Mouse (Mus musculus) kidney, postnatal 25 days (tissue): Measurements from ENCODE around the gene Rcbtb2.
A peak's percentile ranks its signal among the peaks of the same experiment; 100 is the strongest.
"Not testable (repeated sequence)": the region's sequence is repeated elsewhere in the genome, so short reads cannot be mapped to it uniquely, and the experiment has no call there.

ENCODE experiments used
- DNase-seq, 2 experiments: peaks; one replicate each; pipeline ENCODE4 v3.0.0; 2021; ENCODE audit warnings: mixed read lengths in 2 of 2

Gene Rcbtb2

GRCm38 (mm10) chr14:73122923-73123278 is at the start of gene Rcbtb2:
Rcbtb2 (plus strand) TSS chr14:73123037.
- DNase-seq, result no peak

DNA sequence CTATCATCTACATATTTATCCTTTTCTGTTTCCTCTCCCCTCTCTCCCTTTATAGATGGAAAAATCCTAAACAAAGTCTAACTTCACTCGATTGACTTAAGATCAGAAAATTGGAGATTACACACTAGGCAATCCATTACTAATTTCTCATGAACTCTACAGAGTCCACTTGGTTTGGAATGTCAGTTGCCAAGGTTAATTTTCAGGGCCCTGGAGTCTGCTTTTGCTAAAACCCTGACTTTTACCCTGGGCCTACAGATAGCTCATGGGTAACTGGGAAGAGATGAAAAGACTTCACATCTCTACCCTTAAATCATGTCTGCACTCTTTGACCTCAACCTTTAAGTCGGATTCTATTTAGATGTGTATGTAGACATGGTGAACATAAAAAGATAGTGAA is 39.3 kb upstream of the Rcbtb2 start:
- DNase-seq, result no peak

DNA sequence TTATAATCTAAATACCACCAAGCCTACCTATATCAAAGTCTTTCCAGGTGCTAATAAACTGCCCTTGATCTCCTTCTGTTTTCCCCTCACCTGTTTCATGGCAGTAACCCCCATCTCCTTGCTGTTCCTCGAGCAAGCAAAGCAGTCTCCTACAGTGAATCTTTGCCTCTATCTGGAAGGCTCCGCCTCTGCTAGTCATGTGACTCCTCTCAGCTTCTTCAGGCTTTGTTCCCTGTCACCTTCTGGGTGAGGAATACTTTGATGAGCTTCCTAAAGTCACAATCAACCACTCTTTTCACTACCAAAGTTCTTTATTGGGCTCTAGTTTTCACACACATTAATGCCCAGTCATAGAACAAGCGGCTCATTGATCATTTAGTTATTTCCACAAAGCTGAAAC is 36.4 kb upstream of the Rcbtb2 start:
- no peak for DNase-seq

DNA sequence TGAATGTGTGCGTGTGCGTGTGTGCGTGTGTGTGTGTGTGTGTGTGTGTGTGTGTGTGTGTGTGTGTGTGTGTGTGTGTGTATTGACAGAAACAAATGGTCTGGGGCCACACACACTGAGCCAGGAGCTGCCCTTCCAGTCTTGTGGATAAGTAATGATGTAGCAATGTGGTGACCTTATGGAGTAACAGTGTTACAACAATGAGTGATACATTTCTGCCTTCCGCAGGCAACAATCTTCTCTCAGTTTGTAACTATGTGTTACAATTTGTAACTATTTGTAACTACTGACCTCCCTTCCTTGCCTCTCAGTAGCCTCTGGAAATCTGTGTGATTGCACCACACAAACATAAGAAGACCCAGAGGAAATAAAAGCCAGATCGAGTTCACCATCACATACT is 35.6 kb upstream of the Rcbtb2 start:
- DNase-seq, result no peak

DNA sequence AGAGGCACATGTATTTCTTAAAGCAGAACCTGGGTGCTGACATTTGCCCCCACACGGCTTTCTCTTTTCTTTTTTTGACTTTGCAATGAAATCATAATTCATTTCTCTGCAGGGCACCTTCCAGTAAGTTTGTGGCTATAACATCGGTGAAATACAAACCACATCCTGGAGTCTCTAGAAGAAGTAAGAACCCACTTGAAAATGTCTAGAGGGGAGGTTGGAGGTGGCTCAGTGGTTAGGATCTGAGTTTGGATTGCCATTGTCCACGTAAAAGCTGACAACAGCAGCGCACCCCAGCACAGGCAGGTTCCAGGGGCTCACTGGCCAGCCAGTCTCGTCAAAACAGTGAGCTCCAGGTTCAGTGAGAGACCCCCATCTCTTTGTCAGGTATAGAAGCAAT is 35.1 kb upstream of the Rcbtb2 start:
- no peak for DNase-seq

- no peak for DNase-seq
Measured at GRCm38 (mm10) chr14:73088224-73088623, 34.6 kb upstream of the Rcbtb2 start.

GRCm38 (mm10) chr14:73092871-73093270 is 30.0 kb upstream of the Rcbtb2 start:
- no peak for DNase-seq

GRCm38 (mm10) chr14:73094802-73095550 is 27.9 kb upstream of the Rcbtb2 start:
- DNase-seq, result no peak

- peak in 1 of 2 experiments; percentile 42 for DNase-seq
Measured at GRCm38 (mm10) chr14:73098677-73099387, 24.0 kb upstream of the Rcbtb2 start.

DNA sequence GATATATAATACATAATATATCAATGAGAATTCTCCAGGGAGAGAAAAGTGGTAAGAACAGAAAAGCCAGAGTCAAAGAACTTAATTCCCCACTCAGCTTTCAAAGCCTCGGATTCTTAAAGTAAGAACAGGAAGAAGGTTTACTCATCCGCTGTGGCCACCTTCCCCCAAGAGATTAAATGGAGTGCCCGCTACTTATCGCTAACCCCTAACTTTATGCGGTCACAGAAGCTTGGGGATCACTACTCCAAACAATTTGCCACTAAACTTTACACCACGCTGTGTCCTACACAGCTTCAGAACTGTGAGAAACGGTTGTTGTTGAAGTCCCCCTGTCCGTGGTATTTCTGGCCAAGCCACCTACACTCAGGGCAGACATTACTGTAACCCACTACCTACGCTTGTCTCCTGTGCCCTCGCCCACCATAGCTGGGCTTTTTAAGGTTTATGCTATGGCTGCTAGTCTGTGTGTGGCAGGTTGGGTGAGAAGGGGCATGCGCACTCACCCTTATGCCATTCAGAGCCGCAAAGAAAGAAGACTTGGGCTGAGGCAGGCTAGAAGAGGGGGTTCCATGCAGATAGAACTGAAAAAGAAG is 20.5 kb upstream of the Rcbtb2 start:
- no peak for DNase-seq

- not testable (repeated sequence) for DNase-seq
Measured at GRCm38 (mm10) chr14:73102986-73103385, 19.9 kb upstream of the Rcbtb2 start.

DNA sequence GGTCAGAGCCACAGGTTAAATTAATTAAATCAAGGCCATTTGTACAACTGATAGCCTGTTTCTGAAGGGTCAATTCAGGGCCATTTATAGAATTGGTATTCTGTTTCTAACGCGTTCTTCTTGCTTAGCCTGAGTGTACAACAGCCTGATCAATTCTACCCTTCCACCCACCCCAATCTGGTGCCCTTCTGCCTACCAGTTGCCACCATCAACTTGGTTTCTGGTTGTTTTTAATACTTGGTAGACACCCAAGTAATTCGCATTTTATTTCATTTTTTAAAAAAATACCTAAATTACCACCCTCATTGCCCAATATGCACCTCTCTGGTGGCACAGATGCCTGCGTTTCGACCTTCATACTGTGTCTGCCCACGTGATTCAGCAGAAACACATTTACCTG is 17.9 kb upstream of the Rcbtb2 start:
- no peak for DNase-seq

GRCm38 (mm10) chr14:73105407-73106185 is 17.2 kb upstream of the Rcbtb2 start:
- no peak for DNase-seq

DNA sequence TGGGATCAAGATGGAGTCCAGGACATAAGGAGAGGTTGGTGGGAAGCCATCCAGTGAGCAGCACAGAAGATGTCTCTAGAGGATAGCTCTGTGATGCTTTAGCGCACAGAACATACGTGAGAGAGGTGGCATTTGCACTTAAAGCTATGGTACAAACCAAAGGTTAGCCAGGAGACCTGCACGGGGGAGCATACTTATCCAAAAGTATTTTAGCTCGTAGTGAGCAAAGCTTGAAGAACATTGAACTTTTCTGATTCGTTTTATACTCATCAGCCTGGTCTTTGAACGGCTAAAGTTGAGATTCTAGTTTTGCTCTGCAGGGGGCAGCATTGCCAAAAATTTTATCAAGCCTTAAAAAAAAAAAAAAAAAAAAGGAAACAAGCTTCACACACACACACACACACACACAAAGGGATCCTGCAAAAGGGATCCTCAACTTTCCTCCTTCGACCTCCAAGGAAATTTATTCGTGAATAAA is 16.6 kb upstream of the Rcbtb2 start:
- peak; percentile 57 to 74 for DNase-seq

- peak; percentile 84 to 86 for DNase-seq
Measured at GRCm38 (mm10) chr14:73106957-73107356, 15.9 kb upstream of the Rcbtb2 start.

DNA sequence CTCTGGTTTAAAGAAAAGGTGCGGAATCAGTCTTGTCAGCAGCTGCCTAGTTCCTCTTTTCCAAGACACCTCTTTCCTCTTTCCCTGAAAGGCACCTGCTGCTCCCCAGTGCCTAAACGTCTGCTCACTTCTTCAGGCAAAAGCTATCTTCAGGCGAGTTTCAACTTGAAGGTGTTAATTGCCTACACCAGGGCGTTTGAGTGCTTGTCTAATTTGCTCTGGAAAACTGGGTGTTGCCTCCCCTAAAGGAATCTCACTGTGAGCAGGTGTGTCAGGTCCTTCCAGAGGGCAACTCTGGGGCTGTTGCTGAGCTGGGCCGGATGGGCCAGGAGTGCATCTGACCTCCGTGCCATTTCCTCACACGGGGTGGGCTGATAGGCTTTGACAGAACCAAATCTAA is 15.5 kb upstream of the Rcbtb2 start:
- no peak for DNase-seq

DNA sequence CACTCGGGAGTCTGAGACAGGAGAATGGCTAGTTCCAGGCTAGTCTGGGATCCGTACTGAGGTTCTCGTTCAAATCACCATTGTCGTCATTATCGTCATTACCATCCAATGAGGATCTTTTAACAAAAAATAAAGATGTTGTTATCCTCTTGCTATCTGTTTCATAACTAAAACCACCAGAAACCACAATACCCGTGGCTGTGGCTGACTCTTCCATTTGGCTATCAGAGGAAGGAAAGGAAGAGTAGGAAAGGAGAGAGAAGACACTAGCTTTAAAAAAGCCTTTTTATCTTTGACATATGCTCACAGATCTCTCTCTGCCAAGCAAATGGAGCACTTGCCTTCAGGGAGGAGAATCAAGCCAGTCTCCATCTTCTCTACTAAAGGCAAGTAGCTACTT is 14.9 kb upstream of the Rcbtb2 start:
- DNase-seq, result no peak

DNA sequence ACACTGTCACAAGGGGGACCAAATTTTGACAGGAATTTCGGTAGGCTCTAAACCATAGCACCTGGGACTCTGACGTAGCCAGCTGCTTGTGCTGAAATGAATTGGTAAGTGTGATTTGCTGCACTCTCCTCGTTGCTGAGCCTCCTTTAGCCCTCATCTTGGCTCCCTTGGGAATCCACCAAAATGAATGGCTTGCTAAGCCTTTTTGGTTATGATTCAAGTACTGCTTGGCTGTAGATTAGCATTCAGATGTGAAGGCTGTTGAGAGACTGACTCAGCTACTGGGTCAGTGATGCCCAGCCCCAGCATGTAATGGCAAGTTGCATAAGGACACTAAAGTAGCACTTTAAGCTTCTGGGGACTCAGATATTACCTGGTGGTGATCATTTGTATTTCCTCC is 12.2 kb upstream of the Rcbtb2 start:
- no peak for DNase-seq

DNA sequence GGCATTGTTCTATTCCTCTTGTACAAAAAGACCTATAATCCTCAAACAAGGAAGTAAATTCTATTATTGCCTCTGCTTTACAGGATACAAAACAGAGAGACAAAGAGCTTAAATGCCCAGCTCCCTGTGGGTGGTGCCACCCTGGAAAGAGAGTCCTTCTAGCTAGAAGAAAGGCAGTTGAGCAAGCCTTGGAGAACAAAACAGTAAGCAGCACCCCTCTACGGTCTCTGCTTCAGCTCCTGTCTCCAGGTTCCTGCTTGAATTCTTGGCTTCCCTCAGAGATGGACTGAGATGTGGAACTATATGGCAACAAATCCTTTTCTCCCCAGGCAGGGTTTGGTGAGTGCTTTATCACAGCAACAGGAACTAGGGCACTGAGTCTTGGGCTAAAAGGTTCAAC is 11.7 kb upstream of the Rcbtb2 start:
- DNase-seq, result no peak

GRCm38 (mm10) chr14:73112186-73112840 is 10.5 kb upstream of the Rcbtb2 start:
- DNase-seq, result peak; percentile 24 to 43

- not testable (repeated sequence) for DNase-seq
Measured at GRCm38 (mm10) chr14:73114952-73115351, 7.9 kb upstream of the Rcbtb2 start.

DNA sequence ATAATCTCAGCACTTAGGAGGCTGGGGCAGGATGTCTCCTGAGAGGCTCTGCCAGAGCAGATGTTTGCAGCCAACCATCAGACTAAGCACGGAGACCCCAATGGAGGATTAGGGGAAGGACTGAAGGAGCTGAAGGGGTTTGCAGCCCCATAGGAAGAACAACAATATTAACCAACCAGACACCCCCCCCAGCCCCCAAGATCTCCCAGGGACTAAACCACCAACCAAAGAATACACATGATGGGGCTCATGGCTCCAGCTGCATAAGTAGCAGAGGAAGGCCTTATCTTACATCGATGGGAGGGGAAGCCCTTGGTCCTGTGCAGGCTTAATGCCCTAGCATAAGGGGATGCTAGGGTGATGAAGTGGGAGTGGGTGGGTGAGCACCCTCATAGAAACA is 6.5 kb upstream of the Rcbtb2 start:
- no peak for DNase-seq

DNA sequence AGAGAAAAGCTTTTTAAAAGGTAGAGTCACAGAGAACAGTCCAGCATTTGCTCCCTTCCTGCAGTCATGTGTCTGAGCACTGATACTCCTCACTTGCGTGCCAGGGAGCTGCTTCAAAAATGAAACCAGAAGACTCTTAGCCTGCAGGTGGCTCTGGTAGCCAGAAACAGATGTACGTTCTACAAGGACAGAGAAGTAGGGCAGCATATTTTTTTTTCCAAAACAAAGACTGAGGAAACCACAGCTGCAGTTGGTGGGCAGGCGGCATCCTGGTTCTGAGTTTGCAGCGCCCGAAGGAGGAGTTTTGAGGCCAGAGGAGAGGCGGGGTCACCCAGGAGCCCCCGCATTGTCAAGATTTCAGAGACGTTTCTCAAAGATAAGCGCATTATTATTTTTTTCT is 5.9 kb upstream of the Rcbtb2 start:
- peak; percentile 54 to 68 for DNase-seq
